Mouse (Mus musculus) right cerebral cortex, postnatal 4 days (tissue): ENCODE measurements around the gene Amy2a5.
"Not testable (repeated sequence)": the region's sequence is repeated elsewhere in the genome, so short reads cannot be mapped to it uniquely, and the experiment has no call there.

Source experiments
- DNase-seq: peaks from one replicate; pipeline ENCODE4 v3.0.0-alpha.2; 2022

Gene Amy2a5

GRCm38 (mm10) chr3:113258737-113259136 is at the start of gene Amy2a5:
Gene Amy2a5, minus strand, starts transcription at chr3:113258837.
- not testable (repeated sequence) for DNase-seq

- not testable (repeated sequence) for DNase-seq
Measured at GRCm38 (mm10) chr3:113291349-113291748, 32.7 kb upstream of the Amy2a5 start, which contains the start of gene Amy2a4. Gene Amy2a4, minus strand, starts transcription at chr3:113291449.

- DNase-seq: not testable (repeated sequence)
Measured at GRCm38 (mm10) chr3:113280285-113280684, 21.6 kb upstream of the Amy2a5 start.

DNA sequence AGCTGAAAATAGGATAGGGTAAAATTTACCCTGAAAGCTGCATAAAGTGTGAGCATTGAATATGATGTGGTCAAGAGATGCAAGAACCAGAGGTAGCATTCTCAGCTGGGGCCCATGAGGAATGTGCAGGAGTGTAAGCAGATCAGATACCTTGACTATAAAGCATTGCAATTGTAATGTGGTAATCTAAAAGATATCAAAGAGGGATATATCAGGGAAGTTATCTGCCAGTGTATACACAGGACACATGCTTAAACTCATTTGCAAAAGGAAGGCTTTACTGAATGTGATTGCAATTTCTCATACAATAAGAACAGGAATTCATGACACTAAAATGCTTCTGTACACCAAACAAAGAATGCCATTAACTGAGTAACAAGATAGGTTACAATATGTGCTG is 20.9 kb upstream of the Amy2a5 start:
- not testable (repeated sequence) for DNase-seq

- no peak for DNase-seq
Measured at GRCm38 (mm10) chr3:113227115-113227514, 31.5 kb downstream of the Amy2a5 start.
